Mouse (Mus musculus): ENCODE results near the gene Klk12. TPM values are rescaled to one million over a fixed set of nuclear protein-coding genes. Genes with fewer than 3 reads are reported as not detected.

The Klk12 gene
- polyA plus RNA-seq, 1 experiment from 2014 or later = not detected

- Histone ChIP-seq H3K9ac (no peak overlapping the region), H3K36me3 (replicated peaks) (no peaks in the 10 kb centered on the region), H3K4me2 (no peak overlapping the region), H3K27ac (no peak overlapping the region), H3K9me3 (no peaks in the 10 kb centered on the region), H3K4me3 (replicated peaks) (no peak overlapping the region), H3K27me3 (peaks cover 7% of the 10 kb centered on the region), H3K4me1 (peaks cover 17% of the 10 kb centered on the region; the same call in 1 of the 2 replicates)
- ATAC-seq (ENCODE audit: low FRiP score) = no peak
- 91% methylated on average over 10 of the region's 10 CpGs for WGBS
Measured at GRCm38 (mm10) chr7:43778176-43778970, 9.7 kb downstream of the Klk12 start.

GRCm38 (mm10) chr7:43780241-43780640 lies 11.5 kb downstream of the Klk12 start:
- peaks cover 11% of the 10 kb centered on the region; the same call in 1 of the 2 replicates for H3K4me1 ChIP-seq
- WGBS = 78% methylated on average over 6 of the region's 6 CpGs
- H3K27me3 ChIP-seq = peaks cover 13% of the 10 kb centered on the region
- H3K27ac ChIP-seq = no peak overlapping the region
- H3K4me3 ChIP-seq (replicated peaks) = no peak overlapping the region
- ATAC-seq (ENCODE audit: low FRiP score) = no peak
- no peaks in the 10 kb centered on the region for H3K36me3 ChIP-seq (replicated peaks)
- no peaks in the 10 kb centered on the region for H3K9me3 ChIP-seq
- no peak overlapping the region for H3K9ac ChIP-seq
- no peak overlapping the region for H3K4me2 ChIP-seq

- Histone ChIP-seq H3K36me3 (replicated peaks) (no peaks in the 10 kb centered on the region), H3K27ac (no peak within 1 kb of the TSS), H3K27me3 (peaks cover 13% of the 10 kb centered on the region), H3K4me1 (peaks cover 9% of the 10 kb centered on the region; the same call in 1 of the 2 replicates), H3K9me3 (no peaks in the 10 kb centered on the region), H3K9ac (no peak within 1 kb of the TSS), H3K4me3 (replicated peaks) (no peak within 1 kb of the TSS), H3K4me2 (no peak within 1 kb of the TSS)
- 55% methylated on average over 5 of the region's 5 CpGs for WGBS
- ATAC-seq (ENCODE audit: low FRiP score) = no peak
Measured at GRCm38 (mm10) chr7:43780746-43781145, 12.0 kb downstream of the Klk12 start, which contains the start of gene Klk10. Gene Klk10 (plus strand): TSS chr7:43781035.

DNA sequence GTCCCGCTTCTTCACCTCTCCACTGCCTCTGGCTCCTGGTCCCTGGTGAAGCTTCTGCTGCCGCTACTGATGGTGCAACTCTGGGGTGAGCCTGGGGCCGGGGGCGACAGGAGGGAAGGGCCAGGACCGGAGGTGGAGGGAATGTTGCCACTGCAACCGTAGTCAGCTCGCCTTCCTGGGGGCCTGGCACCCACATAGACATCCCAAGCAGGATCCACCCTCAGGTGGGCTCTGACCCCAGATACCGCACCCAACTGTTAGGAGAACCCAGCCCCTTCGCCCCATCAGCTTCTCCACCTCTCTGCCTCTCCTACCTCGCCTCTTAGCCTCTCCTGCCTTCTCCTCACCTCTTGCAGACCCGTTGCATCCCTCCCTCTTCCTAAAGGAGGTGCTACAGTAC lies 12.8 kb downstream of the Klk12 start:
- Histone ChIP-seq H3K36me3 (replicated peaks) (no peaks in the 10 kb centered on the region), H3K4me3 (replicated peaks) (no peak overlapping the region), H3K4me1 (peaks cover 9% of the 10 kb centered on the region; the same call in 1 of the 2 replicates), H3K27me3 (peaks cover 13% of the 10 kb centered on the region), H3K9me3 (no peaks in the 10 kb centered on the region), H3K4me2 (no peak overlapping the region), H3K9ac (no peak overlapping the region), H3K27ac (no peak overlapping the region)
- WGBS = 93% methylated on average over 11 of the region's 11 CpGs
- ATAC-seq (ENCODE audit: low FRiP score) = no peak

DNA sequence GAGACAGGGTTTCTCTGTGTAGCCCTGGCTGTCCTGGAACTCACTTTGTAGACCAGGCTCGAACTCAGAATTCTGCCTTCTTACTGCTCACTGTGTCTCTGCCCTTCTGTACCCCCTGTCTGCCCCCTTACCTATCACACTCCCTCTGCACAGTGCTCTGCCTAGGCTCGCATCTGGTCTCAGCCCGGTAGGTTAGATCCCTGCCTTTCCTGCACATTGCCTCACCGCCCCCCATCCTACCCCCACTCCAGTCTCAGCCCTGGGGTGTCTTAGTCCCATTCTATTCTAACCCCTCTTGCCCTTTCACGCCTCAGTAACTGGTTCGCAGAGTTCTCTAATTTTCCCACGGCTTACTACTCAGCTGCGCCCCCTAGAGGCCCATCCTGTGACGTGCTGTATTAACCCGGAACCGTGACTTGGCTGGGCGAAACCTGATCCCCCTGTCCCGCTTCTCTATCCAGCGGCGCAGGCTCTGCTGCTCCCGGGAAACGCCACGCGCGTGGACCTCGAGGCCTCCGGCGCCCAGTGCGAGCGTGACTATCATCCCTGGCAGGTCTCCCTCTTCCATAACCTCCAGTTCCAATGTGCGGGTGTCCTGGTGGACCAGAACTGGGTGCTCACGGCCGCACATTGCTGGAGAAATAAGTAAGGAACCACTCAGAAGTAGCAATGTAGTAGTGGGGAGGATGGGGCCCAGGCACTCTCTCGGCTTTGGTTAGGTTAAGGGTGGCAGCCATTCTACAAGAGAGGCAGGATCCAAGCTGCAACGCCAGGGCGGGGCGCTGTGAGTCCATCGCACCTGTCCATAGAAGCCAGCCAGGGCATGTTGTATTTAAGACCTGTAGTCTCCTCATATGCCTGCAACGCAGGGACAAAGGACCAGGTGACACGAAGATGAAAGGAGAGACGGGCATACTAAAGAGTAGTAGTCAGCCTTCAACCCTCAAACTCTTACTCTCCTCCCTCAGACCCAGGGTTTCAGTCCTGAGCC lies 13.9 kb downstream of the Klk12 start:
- Histone ChIP-seq H3K9me3 (no peaks in the 10 kb centered on the region), H3K4me3 (replicated peaks) (peak overlapping the region; percentile 29), H3K36me3 (replicated peaks) (no peaks in the 10 kb centered on the region), H3K4me1 (peaks cover 9% of the 10 kb centered on the region; the same call in 1 of the 2 replicates), H3K9ac (no peak overlapping the region), H3K27ac (no peak overlapping the region), H3K4me2 (peak overlapping the region; percentile 64), H3K27me3 (peaks cover 13% of the 10 kb centered on the region)
- peak; percentile 73 for ATAC-seq (ENCODE audit: low FRiP score)
- WGBS = 7% methylated on average over 36 of the region's 36 CpGs

DNA sequence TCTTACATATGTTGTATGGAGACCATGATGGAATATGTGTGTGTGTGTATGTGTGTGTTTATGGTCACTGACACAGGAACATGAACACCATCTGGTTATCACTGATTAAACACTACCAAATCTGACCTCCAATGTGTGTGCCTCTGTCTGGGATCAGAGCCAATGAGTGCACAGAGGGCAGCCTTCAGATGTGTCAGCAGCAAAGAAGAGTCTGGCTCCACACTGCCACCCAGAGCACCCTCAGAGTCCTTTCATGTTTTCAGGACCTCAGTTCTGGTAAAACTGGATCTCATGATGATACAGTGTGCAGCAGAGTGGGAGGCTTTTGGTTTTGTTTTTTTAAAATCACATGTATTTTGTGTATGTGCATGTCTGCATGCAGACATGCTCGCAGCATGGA lies 16.6 kb downstream of the Klk12 start:
- Histone ChIP-seq H3K9ac (no peak overlapping the region), H3K9me3 (no peaks in the 10 kb centered on the region), H3K36me3 (replicated peaks) (no peaks in the 10 kb centered on the region)

GRCm38 (mm10) chr7:43788096-43788495 lies 19.4 kb downstream of the Klk12 start:
- Histone ChIP-seq H3K27ac (no peak overlapping the region), H3K27me3 (peaks cover 8% of the 10 kb centered on the region), H3K4me3 (replicated peaks) (no peak overlapping the region), H3K9ac (no peak overlapping the region), H3K4me2 (no peak overlapping the region), H3K9me3 (no peaks in the 10 kb centered on the region), H3K36me3 (replicated peaks) (no peaks in the 10 kb centered on the region), H3K4me1 (no peaks in the 10 kb centered on the region)
- ATAC-seq (ENCODE audit: low FRiP score) = no peak
- WGBS = 72% methylated on average over 3 of the region's 3 CpGs

More for the DNA sequence above, 16.6 kb downstream of the Klk12 start:
- 91% methylated on average over 1 of the region's 1 CpGs for WGBS
- Histone ChIP-seq H3K4me1 (peaks cover 9% of the 10 kb centered on the region; the same call in 1 of the 2 replicates), H3K4me3 (replicated peaks) (no peak overlapping the region), H3K27ac (no peak overlapping the region), H3K4me2 (no peak overlapping the region), H3K27me3 (peaks cover 13% of the 10 kb centered on the region)
- no peak for ATAC-seq (ENCODE audit: low FRiP score)

DNA sequence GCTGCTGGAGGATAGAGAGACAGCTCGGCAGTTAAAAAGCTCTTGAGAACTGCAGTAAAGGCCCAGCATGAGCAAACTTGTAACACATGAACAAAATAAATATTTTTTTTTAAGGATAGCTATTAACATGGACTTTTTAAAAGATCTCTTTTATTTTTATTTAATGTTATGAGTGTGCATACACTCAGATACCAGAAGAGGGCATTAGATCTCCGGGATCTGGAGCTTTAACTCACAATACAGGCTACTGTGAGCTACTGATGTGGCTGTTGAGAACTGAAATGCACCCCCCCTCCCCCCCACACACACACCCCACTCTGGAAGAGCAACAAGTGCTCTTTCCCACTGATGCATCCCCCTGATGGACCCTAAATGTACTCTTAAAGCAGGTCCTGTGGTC lies 20.6 kb downstream of the Klk12 start:
- H3K27ac ChIP-seq = no peak overlapping the region
- H3K4me1 ChIP-seq = no peaks in the 10 kb centered on the region
- no peaks in the 10 kb centered on the region for H3K9me3 ChIP-seq
- no peak overlapping the region for H3K4me2 ChIP-seq
- H3K4me3 ChIP-seq (replicated peaks) = no peak overlapping the region
- H3K27me3 ChIP-seq = peaks cover 9% of the 10 kb centered on the region; the same call in 1 of the 2 replicates
- no peaks in the 10 kb centered on the region for H3K36me3 ChIP-seq (replicated peaks)
- ATAC-seq (ENCODE audit: low FRiP score) = no peak
- WGBS = 79% methylated on average over 2 of the region's 2 CpGs
- no peak overlapping the region for H3K9ac ChIP-seq

GRCm38 (mm10) chr7:43791591-43791990 lies 22.9 kb downstream of the Klk12 start, which contains the start of gene Klk9:
Gene Klk9 (plus strand): TSS chr7:43791891.
- ATAC-seq (ENCODE audit: low FRiP score) = no peak
- H3K9me3 ChIP-seq = no peaks in the 10 kb centered on the region
- H3K27ac ChIP-seq = no peak within 1 kb of the TSS
- no peak within 1 kb of the TSS for H3K4me2 ChIP-seq
- H3K36me3 ChIP-seq (replicated peaks) = no peaks in the 10 kb centered on the region
- no peak within 1 kb of the TSS for H3K9ac ChIP-seq
- no peak within 1 kb of the TSS for H3K4me3 ChIP-seq (replicated peaks)
- H3K4me1 ChIP-seq = peaks cover 3% of the 10 kb centered on the region; the same call in 1 of the 2 replicates
- H3K27me3 ChIP-seq = peaks cover 25% of the 10 kb centered on the region
- WGBS = 80% methylated on average over 7 of the region's 7 CpGs

- Histone ChIP-seq H3K27ac (no peak overlapping the region), H3K27me3 (peaks cover 49% of the 10 kb centered on the region), H3K4me2 (peak overlapping the region; percentile 79), H3K4me1 (peaks cover 14% of the 10 kb centered on the region), H3K9me3 (no peaks in the 10 kb centered on the region), H3K9ac (0 out of 2 replicates have a peak overlapping the region, but pooled peaks have one; percentile 42), H3K4me3 (replicated peaks) (peak overlapping the region; percentile 46), H3K36me3 (replicated peaks) (no peaks in the 10 kb centered on the region)
- ATAC-seq (ENCODE audit: low FRiP score) = no peak
- 5% methylated on average over 7 of the region's 8 CpGs for WGBS
Measured at GRCm38 (mm10) chr7:43796355-43796754, 27.7 kb downstream of the Klk12 start.

DNA sequence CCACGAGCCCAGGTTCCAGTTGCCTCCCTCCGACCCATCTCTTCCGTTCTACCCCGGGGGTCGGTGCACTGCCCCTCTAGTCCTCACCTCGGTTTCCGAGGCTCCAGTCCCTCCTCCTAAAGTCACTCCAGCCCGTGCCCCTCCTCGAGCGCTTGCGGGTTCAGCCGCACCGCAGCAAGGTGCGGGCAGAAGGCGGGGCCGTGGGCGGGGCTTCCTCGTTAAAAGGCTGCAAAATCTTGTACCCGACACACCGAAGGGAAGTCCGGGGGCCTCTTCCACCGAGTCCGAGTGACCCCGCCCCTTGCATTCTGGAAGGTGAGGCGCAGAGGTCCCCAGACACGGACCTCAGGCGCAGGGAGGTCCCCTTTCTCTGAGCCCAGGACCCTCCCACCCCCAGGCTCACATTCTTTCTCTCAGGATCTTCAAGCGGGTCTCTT lies 28.7 kb downstream of the Klk12 start, which contains the start of gene Klk8:
Gene Klk8, plus strand, starts transcription at position 245 of the 437 bp plus-strand sequence.
- Histone ChIP-seq H3K9ac (peak within 1 kb of the TSS; percentile 42; the same call in 1 of the 2 replicates), H3K4me1 (peaks cover 14% of the 10 kb centered on the region), H3K4me3 (replicated peaks) (peak within 1 kb of the TSS; percentile 46), H3K9me3 (no peaks in the 10 kb centered on the region), H3K4me2 (peak within 1 kb of the TSS; percentile 79), H3K36me3 (replicated peaks) (no peaks in the 10 kb centered on the region), H3K27me3 (peaks cover 49% of the 10 kb centered on the region), H3K27ac (no peak within 1 kb of the TSS)
- peak; percentile 44; the same call in 1 of the 2 replicates for ATAC-seq (ENCODE audit: low FRiP score)
- WGBS = under 1% methylated on average over 28 of the region's 28 CpGs

Data from forebrain, embryonic 12.5 days (tissue).